Mouse (Mus musculus): ENCODE results near the gene Nudt13. TPM values are rescaled to one million over a fixed set of nuclear protein-coding genes. Genes with fewer than 3 reads are reported as not detected.
"Not testable (repeated sequence)": the region's sequence is repeated elsewhere in the genome, so short reads cannot be mapped to it uniquely, and the experiment has no call there.

The Nudt13 gene
- polyA plus RNA-seq, 1 experiment from 2014 or later = 16.8 TPM

- Histone ChIP-seq H3K27me3 (no peaks in the 10 kb centered on the region), H3K9me3 (no peaks in the 10 kb centered on the region), H3K4me3 (peak overlapping the region; percentile 52), H3K27ac (replicated peaks) (no peak overlapping the region), H3K36me3 (no peaks in the 10 kb centered on the region), H3K4me1 (peaks cover 13% of the 10 kb centered on the region), H3K4me2 (replicated peaks) (peak overlapping the region; percentile 61), H3K9ac (replicated peaks) (peak overlapping the region; percentile 53)
- no peak for ATAC-seq (replicated peaks)
- WGBS = 53% methylated on average over 8 of the region's 8 CpGs
These were observed 450 bp downstream of the Nudt13 start for GRCm38 (mm10) chr14:20294947-20295346.

DNA sequence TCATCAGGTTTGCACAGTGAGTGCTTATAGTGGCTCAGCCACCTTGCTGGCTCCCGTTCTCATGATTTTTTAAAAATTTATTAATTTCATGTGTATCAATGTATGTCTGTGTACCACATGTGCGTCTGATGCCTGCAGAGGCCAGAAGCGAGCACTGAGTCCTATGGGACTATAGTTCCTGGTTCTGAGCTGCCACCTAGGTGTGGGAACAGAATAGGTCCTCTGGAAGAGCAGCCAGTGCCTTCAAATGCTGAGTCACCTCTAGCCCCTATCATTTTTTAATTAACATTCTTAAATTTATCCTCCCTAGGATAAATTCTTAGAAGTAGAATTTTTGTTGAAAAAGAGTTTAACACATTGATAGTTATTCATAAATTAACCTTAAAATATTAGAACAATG, 3.1 kb downstream of the Nudt13 start:
- no peaks in the 10 kb centered on the region for H3K9me3 ChIP-seq
- no peaks in the 10 kb centered on the region for H3K27me3 ChIP-seq
- WGBS = 80% methylated on average over 3 of the region's 3 CpGs
- no peak overlapping the region for H3K4me2 ChIP-seq (replicated peaks)
- H3K27ac ChIP-seq (replicated peaks) = no peak overlapping the region
- H3K36me3 ChIP-seq = no peaks in the 10 kb centered on the region
- H3K9ac ChIP-seq (replicated peaks) = no peak overlapping the region
- ATAC-seq (replicated peaks) = no peak
- no peak overlapping the region for H3K4me3 ChIP-seq
- H3K4me1 ChIP-seq = peaks cover 13% of the 10 kb centered on the region

DNA sequence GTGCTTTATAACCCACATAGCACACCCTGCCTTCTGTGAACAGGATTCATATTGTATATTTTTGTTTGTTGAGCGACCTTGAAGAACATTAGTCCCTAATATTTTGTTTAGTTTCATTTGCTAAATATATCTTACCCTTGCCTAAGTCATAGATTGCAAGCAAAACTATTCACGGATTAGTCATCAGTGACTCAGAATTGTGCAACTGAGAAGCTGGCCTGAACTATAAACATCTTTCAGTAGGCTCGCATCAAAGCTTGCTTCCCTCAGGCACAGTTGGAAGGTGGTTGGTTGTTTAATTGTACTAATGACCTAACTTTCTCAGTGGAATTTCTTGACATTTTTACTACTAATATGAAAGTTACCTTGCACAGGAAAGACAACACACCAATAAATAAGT, 3.6 kb downstream of the Nudt13 start:
- ATAC-seq (replicated peaks) = no peak
- Histone ChIP-seq H3K9ac (replicated peaks) (no peak overlapping the region), H3K9me3 (no peaks in the 10 kb centered on the region), H3K4me1 (peaks cover 13% of the 10 kb centered on the region), H3K36me3 (no peaks in the 10 kb centered on the region), H3K4me2 (replicated peaks) (no peak overlapping the region), H3K27ac (replicated peaks) (no peak overlapping the region), H3K27me3 (no peaks in the 10 kb centered on the region), H3K4me3 (no peak overlapping the region)
- WGBS = 85% methylated on average over 3 of the region's 3 CpGs

- not testable (repeated sequence) for H3K4me2 ChIP-seq (replicated peaks); H3K9ac ChIP-seq (replicated peaks); H3K4me3 ChIP-seq; ATAC-seq (replicated peaks); H3K4me1 ChIP-seq; H3K27me3 ChIP-seq; H3K27ac ChIP-seq (replicated peaks); H3K9me3 ChIP-seq; H3K36me3 ChIP-seq
- 63% methylated on average over 2 of the region's 2 CpGs for WGBS
These were observed 10.6 kb downstream of the Nudt13 start for GRCm38 (mm10) chr14:20305085-20305484.

DNA sequence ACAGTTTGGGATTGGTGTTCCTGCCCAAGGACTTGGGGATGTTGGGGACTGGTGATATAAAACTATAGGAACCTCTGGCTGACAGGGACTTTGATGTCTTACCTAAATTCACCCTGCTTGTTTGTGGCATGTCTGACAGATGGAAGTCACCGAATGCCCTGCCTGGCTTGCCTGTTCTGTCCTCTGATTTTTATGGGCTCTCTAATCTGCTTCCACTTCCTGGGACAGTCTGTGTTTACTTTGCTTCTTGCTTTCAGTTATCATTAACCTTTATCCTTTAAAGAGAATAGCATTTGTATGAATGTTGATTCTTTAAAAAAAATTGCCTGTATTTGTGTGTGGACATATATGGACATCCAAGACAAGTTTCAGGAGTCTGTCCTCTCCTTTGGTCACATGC, 20.6 kb downstream of the Nudt13 start:
- Histone ChIP-seq H3K9me3 (no peaks in the 10 kb centered on the region), H3K9ac (replicated peaks) (no peak overlapping the region), H3K4me1 (no peaks in the 10 kb centered on the region), H3K27me3 (no peaks in the 10 kb centered on the region), H3K36me3 (peaks cover 25% of the 10 kb centered on the region; the same call in 1 of the 2 replicates), H3K4me2 (replicated peaks) (no peak overlapping the region), H3K4me3 (no peak overlapping the region), H3K27ac (replicated peaks) (no peak overlapping the region)
- ATAC-seq (replicated peaks) = no peak
- 94% methylated on average over 1 of the region's 1 CpGs for WGBS

DNA sequence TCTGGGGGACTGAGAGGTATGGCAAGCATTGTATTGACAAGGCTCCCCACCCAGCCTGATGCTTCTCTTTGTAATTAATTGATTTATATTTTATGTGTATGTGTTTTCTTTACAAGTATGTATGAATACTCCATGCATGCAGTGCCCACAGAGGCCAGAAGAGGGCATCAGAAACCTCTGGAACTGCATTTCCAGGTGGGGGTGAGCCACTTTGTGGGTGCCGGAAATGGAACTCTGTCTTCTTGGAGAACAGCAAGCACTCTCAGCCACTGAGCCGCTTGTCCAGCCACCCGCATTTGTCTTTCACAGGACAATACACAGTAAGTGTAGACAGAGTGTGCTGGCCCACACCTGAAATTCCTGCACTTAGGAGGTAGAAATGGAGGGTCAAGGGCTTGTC, 24.9 kb downstream of the Nudt13 start:
- H3K9me3 ChIP-seq = no peaks in the 10 kb centered on the region
- H3K4me1 ChIP-seq = no peaks in the 10 kb centered on the region
- no peaks in the 10 kb centered on the region for H3K27me3 ChIP-seq
- H3K27ac ChIP-seq (replicated peaks) = no peak overlapping the region
- peaks cover 41% of the 10 kb centered on the region for H3K36me3 ChIP-seq
- ATAC-seq (replicated peaks) = no peak
- H3K9ac ChIP-seq (replicated peaks) = no peak overlapping the region
- H3K4me3 ChIP-seq = no peak overlapping the region
- H3K4me2 ChIP-seq (replicated peaks) = no peak overlapping the region
- 76% methylated on average over 3 of the region's 3 CpGs for WGBS

GRCm38 (mm10) chr14:20324196-20324595, 29.7 kb downstream of the Nudt13 start:
- WGBS = 97% methylated on average over 9 of the region's 9 CpGs
- H3K27me3 ChIP-seq = no peaks in the 10 kb centered on the region
- H3K27ac ChIP-seq (replicated peaks) = no peak overlapping the region
- H3K9ac ChIP-seq (replicated peaks) = no peak overlapping the region
- no peak overlapping the region for H3K4me3 ChIP-seq
- no peaks in the 10 kb centered on the region for H3K4me1 ChIP-seq
- H3K36me3 ChIP-seq = peaks cover 62% of the 10 kb centered on the region
- no peak overlapping the region for H3K4me2 ChIP-seq (replicated peaks)
- ATAC-seq (replicated peaks) = no peak
- H3K9me3 ChIP-seq = no peaks in the 10 kb centered on the region

DNA sequence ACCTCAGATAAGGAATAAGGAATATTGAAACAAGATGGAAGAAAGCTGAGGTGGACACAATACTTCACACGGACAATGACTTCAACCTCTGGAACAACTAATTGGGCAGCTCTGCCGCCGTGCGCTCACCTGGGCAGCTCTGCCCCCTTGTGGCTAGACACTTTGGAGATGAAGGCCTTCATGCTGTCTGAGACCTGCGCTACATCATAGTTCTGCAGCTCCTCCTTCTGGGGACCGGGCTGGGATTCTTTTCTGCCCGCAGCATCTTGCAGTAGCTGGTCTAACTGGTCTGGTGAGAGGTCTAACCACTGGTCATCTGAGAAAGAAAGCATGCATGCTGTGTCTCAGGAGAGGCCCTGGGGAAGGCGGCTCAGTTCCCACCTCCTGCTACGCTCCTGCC, 34.0 kb downstream of the Nudt13 start:
- WGBS = 71% methylated on average over 9 of the region's 9 CpGs
- H3K36me3 ChIP-seq = peaks cover 63% of the 10 kb centered on the region

GRCm38 (mm10) chr14:20331316-20331715, 36.8 kb downstream of the Nudt13 start:
- peaks cover 67% of the 10 kb centered on the region for H3K36me3 ChIP-seq
- H3K4me1 ChIP-seq = no peaks in the 10 kb centered on the region
- no peak overlapping the region for H3K4me3 ChIP-seq
- no peak overlapping the region for H3K4me2 ChIP-seq (replicated peaks)
- no peak overlapping the region for H3K9ac ChIP-seq (replicated peaks)
- no peaks in the 10 kb centered on the region for H3K9me3 ChIP-seq
- ATAC-seq (replicated peaks) = no peak
- H3K27ac ChIP-seq (replicated peaks) = no peak overlapping the region
- H3K27me3 ChIP-seq = no peaks in the 10 kb centered on the region
- WGBS = 88% methylated on average over 4 of the region's 4 CpGs

More for the DNA sequence above, 34.0 kb downstream of the Nudt13 start:
- Histone ChIP-seq H3K27ac (replicated peaks) (no peak overlapping the region), H3K4me1 (no peaks in the 10 kb centered on the region), H3K4me3 (no peak overlapping the region), H3K9ac (replicated peaks) (no peak overlapping the region), H3K9me3 (no peaks in the 10 kb centered on the region), H3K27me3 (no peaks in the 10 kb centered on the region), H3K4me2 (replicated peaks) (no peak overlapping the region)
- no peak for ATAC-seq (replicated peaks)

DNA sequence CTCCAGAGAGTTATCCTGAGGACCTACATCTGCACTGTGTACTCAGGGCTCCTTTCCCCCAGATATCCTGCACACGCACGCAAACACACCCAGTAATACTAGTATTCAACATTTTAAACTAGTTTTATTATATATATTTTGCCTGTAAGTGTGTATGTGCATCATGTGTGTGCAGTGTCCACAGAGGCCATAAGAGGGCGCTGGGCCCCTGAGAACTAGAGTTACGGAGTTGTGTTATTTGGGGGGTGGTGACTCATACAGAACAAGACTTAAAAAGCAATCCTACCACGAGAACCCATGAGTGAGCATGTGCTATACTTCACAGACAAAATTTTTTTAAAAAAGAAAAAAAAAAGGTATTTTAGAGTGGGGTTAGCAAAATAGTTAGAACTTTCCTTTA, 44.9 kb downstream of the Nudt13 start:
- Histone ChIP-seq H3K27me3 (no peaks in the 10 kb centered on the region), H3K4me2 (replicated peaks) (no peak overlapping the region), H3K27ac (replicated peaks) (no peak overlapping the region), H3K9ac (replicated peaks) (no peak overlapping the region), H3K4me1 (no peaks in the 10 kb centered on the region), H3K36me3 (peaks cover 52% of the 10 kb centered on the region), H3K4me3 (no peak overlapping the region), H3K9me3 (no peaks in the 10 kb centered on the region)
- 97% methylated on average over 5 of the region's 5 CpGs for WGBS
- ATAC-seq (replicated peaks) = no peak

DNA sequence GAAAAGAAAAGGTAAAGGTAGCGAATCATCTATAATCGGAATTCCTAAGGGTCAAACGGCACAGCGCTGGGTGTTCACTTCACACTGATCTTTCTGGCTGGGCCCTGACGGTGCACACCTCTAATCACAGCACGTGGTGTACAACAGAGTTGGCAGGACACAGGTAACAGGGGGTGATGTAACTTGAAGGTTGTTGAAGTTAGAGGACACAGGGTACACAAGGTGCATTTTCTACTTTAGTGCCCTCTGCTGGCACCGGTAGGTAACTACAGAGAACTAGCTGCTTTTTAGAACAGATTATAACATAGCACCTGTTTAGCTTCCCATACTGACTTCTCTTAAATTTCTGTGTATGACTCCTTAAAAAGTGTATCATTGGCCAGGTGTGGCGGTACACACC, 45.7 kb downstream of the Nudt13 start:
- Histone ChIP-seq H3K9me3 (no peaks in the 10 kb centered on the region), H3K4me2 (replicated peaks) (no peak overlapping the region), H3K36me3 (peaks cover 50% of the 10 kb centered on the region), H3K4me3 (no peak overlapping the region), H3K27ac (replicated peaks) (no peak overlapping the region), H3K27me3 (no peaks in the 10 kb centered on the region), H3K4me1 (no peaks in the 10 kb centered on the region), H3K9ac (replicated peaks) (no peak overlapping the region)
- no peak for ATAC-seq (replicated peaks)
- 86% methylated on average over 8 of the region's 8 CpGs for WGBS

DNA sequence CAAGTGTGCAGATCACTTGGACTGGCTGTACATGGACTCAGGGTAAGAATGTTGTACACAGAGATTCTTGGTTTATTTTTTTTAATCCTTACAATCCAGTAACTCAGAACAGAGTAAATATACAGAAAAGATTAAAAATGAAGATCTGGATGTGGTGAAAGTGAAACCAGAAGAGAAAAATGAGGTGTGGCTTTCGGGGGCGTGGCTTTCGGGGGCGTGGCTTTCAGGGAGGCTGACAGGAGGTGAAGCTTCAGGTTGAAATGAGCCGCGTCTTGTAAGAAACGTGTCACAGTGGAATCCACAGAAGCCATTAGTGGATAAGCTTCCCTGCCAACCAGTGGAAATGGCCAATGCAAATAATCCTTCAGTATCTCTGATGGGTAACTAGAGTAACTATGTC, 46.4 kb downstream of the Nudt13 start:
- peaks cover under 1% of the 10 kb centered on the region; the same call in 1 of the 2 replicates for H3K4me1 ChIP-seq
- no peak overlapping the region for H3K4me2 ChIP-seq (replicated peaks)
- H3K27ac ChIP-seq (replicated peaks) = no peak overlapping the region
- no peak for ATAC-seq (replicated peaks)
- H3K4me3 ChIP-seq = no peak overlapping the region
- H3K9ac ChIP-seq (replicated peaks) = no peak overlapping the region
- WGBS = 94% methylated on average over 7 of the region's 7 CpGs
- H3K9me3 ChIP-seq = no peaks in the 10 kb centered on the region
- no peaks in the 10 kb centered on the region for H3K27me3 ChIP-seq
- H3K36me3 ChIP-seq = peaks cover 43% of the 10 kb centered on the region

DNA sequence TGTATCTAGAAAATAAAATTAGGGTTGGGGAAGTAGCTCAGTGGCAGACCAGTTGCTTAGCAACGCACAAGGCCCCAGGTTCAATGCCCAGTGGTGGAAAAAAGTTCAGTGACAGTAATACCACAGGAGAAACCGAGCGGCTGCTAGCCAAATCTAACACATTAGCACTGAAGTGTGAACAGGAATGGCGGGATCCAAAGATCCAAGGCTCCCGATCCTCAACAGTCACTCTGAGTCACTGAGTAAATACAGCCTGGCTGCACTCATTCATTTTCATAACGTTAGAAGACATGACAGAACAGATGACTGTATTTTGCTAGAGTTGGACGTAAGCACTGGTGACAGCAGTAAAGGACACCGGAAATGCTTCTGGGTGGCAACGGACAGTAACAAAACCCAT, 51.4 kb downstream of the Nudt13 start:
- Histone ChIP-seq H3K4me3 (no peak overlapping the region), H3K4me2 (replicated peaks) (no peak overlapping the region), H3K36me3 (peaks cover 20% of the 10 kb centered on the region), H3K4me1 (peaks cover 28% of the 10 kb centered on the region), H3K27ac (replicated peaks) (no peak overlapping the region), H3K9ac (replicated peaks) (no peak overlapping the region), H3K27me3 (no peaks in the 10 kb centered on the region), H3K9me3 (no peaks in the 10 kb centered on the region)
- no peak for ATAC-seq (replicated peaks)
- 89% methylated on average over 9 of the region's 9 CpGs for WGBS
